Mouse (Mus musculus) forebrain, embryonic 11.5 days (tissue): Measurements from ENCODE around the gene Fzd5. TPM values are rescaled to one million over a fixed set of nuclear protein-coding genes. Genes with fewer than 3 reads are reported as not detected.

Experiments
- ATAC-seq: fragments of 200-750 bp; cut with Nextera tagmentation; replicated peaks from 2 replicates; pipeline ENCODE4 v1.8.0; 2017; ENCODE audit warnings: moderate TSS enrichment; ENCODE audit not compliant: low FRiP score
- DNase-seq: peaks from one replicate; pipeline ENCODE4 v3.0.0-alpha.2; 2017; ENCODE audit warnings: low spot score
- H3K27ac ChIP-seq: fragments of 300-500 bp; sonication (generic); 2 replicates; pipeline ENCODE4 v1.5.1; 2014; ENCODE audit warnings: low read depth, low read length
- H3K27me3 ChIP-seq: fragments of 300-500 bp; sonication (generic); 2 replicates; pipeline ENCODE4 v1.6.1; 2014; ENCODE audit warnings: mild to moderate bottlenecking, low read length, mixed read lengths; ENCODE audit not compliant: control insufficient read depth, insufficient read depth
- H3K36me3 ChIP-seq: fragments of 300-500 bp; sonication (generic); 2 replicates; pipeline ENCODE4 v1.6.1; 2014; ENCODE audit warnings: mild to moderate bottlenecking, low read length, moderate library complexity, mixed read lengths; ENCODE audit not compliant: control insufficient read depth, insufficient read depth
- H3K4me1 ChIP-seq: fragments of 300-500 bp; sonication (generic); replicated peaks from 2 replicates; pipeline ENCODE4 v1.6.1; 2014; ENCODE audit warnings: low read length, mixed read lengths; ENCODE audit not compliant: control insufficient read depth, insufficient read depth
- H3K4me2 ChIP-seq: fragments of 300-500 bp; sonication (generic); 2 replicates; pipeline ENCODE4 v1.6.1; 2014; ENCODE audit warnings: low read depth, mild to moderate bottlenecking, low read length, moderate library complexity, mixed read lengths; ENCODE audit not compliant: severe bottlenecking
- H3K4me3 ChIP-seq: fragments of 300-500 bp; sonication (generic); 2 replicates; pipeline ENCODE4 v1.5.1; 2014; ENCODE audit warnings: low read depth, low read length
- H3K9ac ChIP-seq: fragments of 300-500 bp; sonication (generic); 2 replicates; pipeline ENCODE4 v1.6.1; 2014; ENCODE audit warnings: low read length
- H3K9me3 ChIP-seq: fragments of 300-500 bp; sonication (generic); 2 replicates; pipeline ENCODE4 v1.6.1; 2016; ENCODE audit warnings: low read length, mixed read lengths; ENCODE audit not compliant: control insufficient read depth
- WGBS: fragments of 180-500 bp; shearing (Covaris S2); extraction: QIAGEN DNeasy Blood & Tissue Kit; methylation state at CpG from one replicate; pipeline ENCODE4 v1.1.7; 2014; 5-methylcytosine and 5-hydroxymethylcytosine counted together
- polyA plus RNA-seq: library from polyadenylated mRNA; unstranded; fragments of >200 nt; fragmentation: Nextera tagmentation; extraction: Ambion mirVana; gene quantifications from 2 replicates; pipeline ENCODE4 v1.2.1, GENCODE M21; 2014

Fzd5 gene
- polyA plus RNA-seq, 1 experiment from 2014 or later, result 0.95 TPM

- no peaks in the 10 kb centered on the region for H3K9me3 ChIP-seq
- no peak overlapping the region for H3K9ac ChIP-seq
- no peak overlapping the region for H3K4me2 ChIP-seq
- no peak overlapping the region for H3K4me3 ChIP-seq
- ATAC-seq, result no peak
- WGBS, result 67% methylated on average over 4 of the region's 4 CpGs
- DNase-seq, result no peak
- H3K27ac ChIP-seq, result no peak overlapping the region
- peaks cover 20% of the 10 kb centered on the region for H3K27me3 ChIP-seq
- no peaks in the 10 kb centered on the region for H3K36me3 ChIP-seq
- peaks cover 14% of the 10 kb centered on the region; the same call in 1 of the 2 replicates for H3K4me1 ChIP-seq
Observed at GRCm38 (mm10) chr1:64730046-64730445, 7.5 kb downstream of the Fzd5 start.

GRCm38 (mm10) chr1:64721034-64721587 is 16.4 kb downstream of the Fzd5 start:
- ATAC-seq (no peak), DNase-seq (no peak)
- Histone ChIP-seq H3K4me1 (no peaks in the 10 kb centered on the region), H3K27me3 (no peaks in the 10 kb centered on the region), H3K27ac (no peak overlapping the region), H3K4me2 (no peak overlapping the region), H3K9me3 (no peaks in the 10 kb centered on the region), H3K36me3 (no peaks in the 10 kb centered on the region; the same call in 1 of the 2 replicates), H3K9ac (no peak overlapping the region), H3K4me3 (no peak overlapping the region)
- WGBS, result 65% methylated on average over 10 of the region's 10 CpGs

- Histone ChIP-seq H3K27ac (no peak overlapping the region), H3K36me3 (no peaks in the 10 kb centered on the region; the same call in 1 of the 2 replicates), H3K4me1 (no peaks in the 10 kb centered on the region), H3K9ac (no peak overlapping the region), H3K9me3 (no peaks in the 10 kb centered on the region), H3K4me3 (no peak overlapping the region), H3K4me2 (no peak overlapping the region), H3K27me3 (no peaks in the 10 kb centered on the region)
- 0 out of 2 replicates have a peak, but pooled peaks have one; percentile 64 for ATAC-seq
- DNase-seq, result no peak
Observed at GRCm38 (mm10) chr1:64717504-64717903, 20.0 kb downstream of the Fzd5 start.

- Histone ChIP-seq H3K9me3 (no peaks in the 10 kb centered on the region), H3K4me3 (no peak overlapping the region), H3K27me3 (no peaks in the 10 kb centered on the region), H3K36me3 (no peaks in the 10 kb centered on the region; the same call in 1 of the 2 replicates), H3K4me1 (no peaks in the 10 kb centered on the region), H3K27ac (no peak overlapping the region), H3K9ac (no peak overlapping the region), H3K4me2 (no peak overlapping the region)
- no peak for ATAC-seq
- DNase-seq, result no peak
- 89% methylated on average over 7 of the region's 7 CpGs for WGBS
Observed at GRCm38 (mm10) chr1:64716589-64717304, 20.8 kb downstream of the Fzd5 start.

GRCm38 (mm10) chr1:64715458-64715857 is 22.1 kb downstream of the Fzd5 start:
- H3K4me3 ChIP-seq, result no peak overlapping the region
- 73% methylated on average over 2 of the region's 2 CpGs for WGBS
- no peaks in the 10 kb centered on the region; the same call in 1 of the 2 replicates for H3K36me3 ChIP-seq

GRCm38 (mm10) chr1:64712006-64712760 is 25.4 kb downstream of the Fzd5 start:
- ATAC-seq (no peak), DNase-seq (no peak)
- no peaks in the 10 kb centered on the region for H3K27me3 ChIP-seq
- H3K27ac ChIP-seq, result no peak overlapping the region
- H3K9ac ChIP-seq, result no peak overlapping the region
- no peaks in the 10 kb centered on the region for H3K9me3 ChIP-seq
- H3K4me3 ChIP-seq, result no peak overlapping the region
- no peak overlapping the region for H3K4me2 ChIP-seq
- no peaks in the 10 kb centered on the region for H3K36me3 ChIP-seq
- 88% methylated on average over 14 of the region's 14 CpGs for WGBS
- H3K4me1 ChIP-seq, result no peaks in the 10 kb centered on the region

More at GRCm38 (mm10) chr1:64715458-64715857, 22.1 kb downstream of the Fzd5 start:
- H3K4me2 ChIP-seq, result no peak overlapping the region
- no peaks in the 10 kb centered on the region for H3K4me1 ChIP-seq
- DNase-seq (no peak), ATAC-seq (no peak)
- H3K27ac ChIP-seq, result no peak overlapping the region
- no peaks in the 10 kb centered on the region for H3K9me3 ChIP-seq
- no peak overlapping the region for H3K9ac ChIP-seq
- no peaks in the 10 kb centered on the region for H3K27me3 ChIP-seq

GRCm38 (mm10) chr1:64709891-64710290 is 27.7 kb downstream of the Fzd5 start:
- H3K27me3 ChIP-seq, result no peaks in the 10 kb centered on the region
- no peaks in the 10 kb centered on the region for H3K36me3 ChIP-seq
- H3K4me2 ChIP-seq, result no peak overlapping the region
- no peak overlapping the region for H3K4me3 ChIP-seq
- no peak overlapping the region for H3K27ac ChIP-seq
- H3K4me1 ChIP-seq, result no peaks in the 10 kb centered on the region
- H3K9ac ChIP-seq, result no peak overlapping the region
- DNase-seq (no peak), ATAC-seq (no peak)
- 17% methylated on average over 2 of the region's 2 CpGs for WGBS
- H3K9me3 ChIP-seq, result no peaks in the 10 kb centered on the region

- Histone ChIP-seq H3K9ac (no peak overlapping the region), H3K9me3 (no peaks in the 10 kb centered on the region), H3K36me3 (peaks cover 2% of the 10 kb centered on the region; the same call in 1 of the 2 replicates), H3K27me3 (no peaks in the 10 kb centered on the region), H3K27ac (no peak overlapping the region), H3K4me1 (no peaks in the 10 kb centered on the region), H3K4me3 (no peak overlapping the region), H3K4me2 (no peak overlapping the region)
- ATAC-seq, result no peak
- no peak for DNase-seq
- 89% methylated on average over 2 of the region's 2 CpGs for WGBS
Observed at GRCm38 (mm10) chr1:64706610-64707009, 30.9 kb downstream of the Fzd5 start.
